Mouse (Mus musculus): ENCODE measurements around the gene Iars2.

Gene Iars2

DNA sequence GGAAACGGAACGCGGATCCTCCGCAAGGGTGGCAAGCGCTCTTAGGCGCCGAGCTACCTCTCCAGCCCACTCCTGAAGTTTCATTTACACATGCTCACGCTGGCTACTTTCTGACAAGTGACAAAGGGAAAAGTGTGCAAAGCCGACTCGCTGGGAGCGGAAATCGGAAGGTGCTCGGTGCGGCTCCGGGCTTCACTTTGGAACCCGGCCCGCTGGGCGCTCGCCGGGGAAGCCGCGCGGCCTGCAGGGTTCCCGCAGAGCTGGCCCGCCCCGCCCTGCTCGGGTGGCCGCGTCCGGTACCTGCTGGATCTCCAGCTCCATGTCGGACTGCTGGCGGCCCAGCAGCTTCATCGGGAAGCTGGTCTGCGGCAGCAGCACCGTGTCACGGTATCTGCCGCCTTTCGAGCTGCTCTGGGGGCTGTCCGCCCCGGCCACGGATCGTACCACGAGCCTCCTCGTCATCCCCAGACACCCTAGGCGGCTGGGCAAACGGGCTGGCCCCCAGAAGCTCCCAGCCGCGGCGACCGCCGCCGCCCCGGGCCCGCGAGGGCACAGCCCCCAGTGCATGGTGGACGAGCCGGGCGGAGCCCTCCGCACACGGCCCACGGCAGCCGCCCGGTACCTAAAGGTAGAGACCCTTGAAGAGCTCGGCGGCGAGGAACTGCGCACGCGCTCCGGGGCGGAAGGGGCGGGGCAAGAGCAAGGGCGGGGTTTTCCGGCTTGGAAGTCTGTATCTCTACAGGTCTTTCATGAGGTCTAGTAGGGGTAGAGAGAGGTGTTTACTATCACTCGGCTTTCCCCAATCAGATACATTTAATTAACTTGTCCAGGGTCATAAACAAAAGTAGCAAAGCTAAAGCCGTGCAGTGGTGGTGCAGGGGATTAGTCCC lies at the start of gene Iars2:
Gene Iars2 (minus strand): TSS at position 676 of the 890 bp plus-strand sequence.
- DNase-seq (ENCODE audit: low read depth) = peak; percentile 94

DNA sequence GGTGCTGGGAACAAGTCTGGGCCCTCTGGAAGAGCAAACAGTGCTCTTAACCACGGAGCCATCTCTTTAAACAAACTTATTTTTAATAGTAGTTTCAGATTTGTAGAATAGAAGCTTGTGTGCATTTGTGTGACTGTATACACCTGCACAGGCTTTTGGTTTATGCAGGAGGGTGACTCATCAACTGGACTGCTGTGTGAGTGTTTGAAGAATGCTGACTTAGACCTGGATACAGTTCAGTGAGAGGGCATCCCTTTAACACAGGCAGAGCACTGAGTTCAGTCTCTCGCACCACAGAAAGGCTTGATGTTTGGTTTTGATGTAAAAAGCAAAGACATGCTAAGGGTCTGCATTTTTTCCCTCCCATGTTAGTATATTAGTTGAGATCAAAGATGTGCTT lies 48.2 kb upstream of the Iars2 start:
- no peak for DNase-seq (ENCODE audit: low read depth)

DNA sequence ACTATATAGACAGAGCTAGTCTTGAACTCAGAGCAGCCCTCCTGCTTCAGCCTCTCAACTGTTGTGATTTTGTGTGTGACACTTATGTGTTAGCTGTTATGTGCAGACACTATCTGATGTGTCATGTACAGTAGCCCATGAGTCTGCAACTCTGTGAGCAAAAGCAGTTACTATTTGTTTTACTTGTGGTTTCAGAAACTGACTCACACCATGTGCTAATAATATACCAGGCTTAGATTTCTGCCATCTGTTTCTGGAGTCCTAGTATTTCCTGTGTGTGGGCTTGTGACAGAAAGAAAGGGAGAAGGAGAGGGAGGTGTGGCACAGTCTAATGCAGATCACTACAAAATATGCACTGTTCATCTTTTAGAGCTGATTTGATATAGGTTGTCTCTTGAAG lies 47.2 kb upstream of the Iars2 start:
- DNase-seq (ENCODE audit: low read depth) = no peak

DNA sequence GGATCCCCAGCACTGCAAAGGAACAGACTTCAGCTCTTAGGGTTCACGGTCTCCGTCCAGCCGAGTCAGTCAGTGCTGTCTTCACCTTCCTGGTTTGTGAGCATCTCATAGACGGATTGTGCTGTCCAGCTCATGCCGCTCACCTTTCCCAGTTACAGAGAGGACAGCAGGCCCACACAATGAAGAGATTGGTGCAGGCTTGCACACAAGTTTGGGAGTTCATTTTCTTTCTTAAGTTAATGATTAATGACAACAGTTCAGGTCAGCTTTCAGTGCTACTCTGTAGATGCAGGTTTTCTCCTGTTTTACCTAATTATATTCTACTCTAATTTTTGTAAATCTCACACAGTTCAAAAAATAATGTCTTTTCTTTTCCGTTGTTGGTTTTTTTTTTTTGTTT lies 40.8 kb upstream of the Iars2 start:
- no peak for DNase-seq (ENCODE audit: low read depth)

DNA sequence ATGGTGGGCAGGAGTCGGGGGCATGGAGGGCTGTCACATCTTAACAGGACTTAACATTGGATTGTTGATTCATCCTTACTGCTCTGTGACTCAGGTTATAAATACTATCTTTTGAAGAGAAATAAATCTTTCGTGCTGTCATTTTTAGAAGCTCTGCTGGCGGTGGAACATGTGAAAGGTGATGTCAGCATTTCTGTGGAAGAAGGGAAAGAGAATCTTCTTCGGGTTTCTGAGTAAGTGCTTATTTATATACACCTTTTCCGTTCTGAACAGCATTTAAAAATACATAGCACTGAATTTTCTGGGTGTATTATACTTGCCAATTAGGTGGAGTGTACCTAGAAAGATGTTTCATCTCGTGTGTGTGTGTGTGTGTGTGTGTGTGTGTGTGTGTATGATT lies 38.2 kb upstream of the Iars2 start:
- no peak for DNase-seq (ENCODE audit: low read depth)

DNA sequence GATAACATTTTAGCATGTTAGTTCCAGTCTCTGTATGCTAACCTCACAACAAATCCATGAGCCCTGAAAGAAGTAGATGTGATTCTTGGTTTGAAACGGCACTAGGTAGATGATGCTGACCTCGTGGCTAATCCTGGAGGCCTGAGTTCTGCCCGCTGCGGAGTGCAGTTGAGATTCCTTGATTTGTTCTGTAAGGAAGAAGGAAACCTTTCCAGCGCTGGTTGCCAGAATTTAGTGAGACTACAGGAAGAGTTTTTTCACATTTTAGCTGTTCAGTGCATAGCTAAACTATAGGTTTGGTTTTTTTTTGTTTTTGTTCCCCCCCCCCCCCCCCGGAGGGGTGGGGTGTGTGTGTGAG lies 35.0 kb upstream of the Iars2 start:
- no peak for DNase-seq (ENCODE audit: low read depth)

DNA sequence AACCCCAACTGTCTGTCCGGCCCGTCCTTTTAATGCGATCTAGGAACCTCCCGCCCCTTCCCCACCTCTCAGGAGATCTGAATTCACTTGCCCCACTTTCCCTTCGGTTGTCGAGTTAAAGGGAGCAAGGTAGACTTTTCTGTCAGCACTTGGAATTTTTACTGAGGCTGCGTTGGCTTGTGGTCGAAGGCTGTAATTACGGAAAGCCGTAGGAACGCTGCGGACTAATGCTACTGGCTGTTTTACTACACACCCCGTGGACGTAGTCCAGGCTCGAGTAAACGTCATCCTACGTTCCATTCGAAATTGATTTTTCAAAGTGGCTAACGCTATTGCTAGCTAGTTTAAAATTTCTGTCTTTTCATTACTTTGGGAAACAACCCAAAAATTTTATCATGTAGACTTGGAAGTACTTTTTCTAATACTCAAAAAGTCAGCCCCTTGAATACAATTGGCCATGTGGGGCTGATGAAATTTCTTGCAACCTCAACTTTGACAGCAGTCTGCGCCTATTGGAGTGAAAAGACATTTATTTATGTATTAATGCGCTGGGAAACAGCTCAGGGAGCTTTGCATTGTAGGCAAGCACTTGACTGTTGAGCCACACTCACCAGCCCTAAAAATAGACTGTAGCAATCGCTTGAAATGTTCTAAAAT lies 34.5 kb upstream of the Iars2 start:
- peak; percentile 79 for DNase-seq (ENCODE audit: low read depth)

DNA sequence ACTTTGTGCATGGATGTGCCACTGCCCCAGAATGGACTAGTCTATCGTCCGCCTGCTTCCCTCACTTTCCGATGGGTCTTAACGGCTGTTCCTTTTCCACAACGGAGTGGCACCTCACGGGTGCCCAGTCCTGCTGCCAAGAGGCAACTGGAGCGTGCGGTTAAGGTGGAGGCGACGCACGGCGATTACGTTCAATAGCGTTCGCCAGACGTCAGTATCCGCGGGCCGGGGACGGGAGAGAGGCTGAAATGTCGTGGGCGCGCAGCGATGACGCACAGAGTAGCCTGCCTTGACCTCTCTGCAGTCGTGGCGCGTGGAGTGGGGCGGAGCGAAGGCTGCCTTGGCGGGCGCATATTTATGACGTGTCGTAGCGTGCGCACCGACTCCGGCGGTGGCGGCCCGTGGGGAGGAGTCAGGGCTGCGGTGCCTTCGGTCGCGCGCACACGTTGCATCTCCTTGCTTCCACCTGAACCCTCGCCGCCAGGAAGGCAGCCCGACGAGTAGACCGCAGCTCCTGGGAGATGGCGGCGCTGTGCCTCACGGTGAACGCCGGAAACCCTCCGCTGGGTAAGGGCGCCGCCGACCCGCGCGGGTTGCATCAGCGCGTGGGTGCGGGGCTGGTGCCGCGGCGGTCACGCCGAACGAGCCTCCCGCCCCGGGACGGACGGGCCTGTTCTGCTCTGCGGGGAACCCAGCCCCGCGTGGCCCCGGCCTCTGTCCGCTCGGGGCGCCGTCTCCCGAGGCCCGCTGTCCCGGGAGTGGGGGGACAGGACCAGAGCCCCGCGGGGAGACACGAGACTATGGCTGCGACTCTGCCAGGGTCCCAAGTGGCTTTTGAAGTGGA lies 33.7 kb upstream of the Iars2 start, which contains the start of gene Eprs:
Gene Eprs (plus strand): TSS at position 368 of the 844 bp plus-strand sequence.
- DNase-seq (ENCODE audit: low read depth) = peak; percentile 99

DNA sequence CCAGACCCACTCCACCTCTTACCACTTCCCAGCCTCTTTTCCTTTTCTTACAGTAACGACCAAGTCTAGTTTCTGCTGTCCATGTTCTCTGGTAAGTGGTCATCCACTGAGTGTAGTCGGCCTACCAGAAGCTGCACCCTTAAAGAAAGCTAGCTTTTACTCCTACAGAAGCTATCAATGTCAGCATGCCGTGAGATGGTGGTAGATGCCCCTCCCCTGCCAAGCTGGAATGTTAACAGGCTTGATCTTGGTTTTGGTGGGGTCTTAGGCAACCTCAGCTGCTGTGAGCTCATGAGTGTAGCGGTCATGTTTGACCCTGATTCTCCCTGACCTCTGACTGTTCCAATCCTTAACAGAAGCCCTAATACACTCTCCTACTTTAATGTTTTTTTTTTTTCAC lies 29.0 kb upstream of the Iars2 start:
- no peak for DNase-seq (ENCODE audit: low read depth)

DNA sequence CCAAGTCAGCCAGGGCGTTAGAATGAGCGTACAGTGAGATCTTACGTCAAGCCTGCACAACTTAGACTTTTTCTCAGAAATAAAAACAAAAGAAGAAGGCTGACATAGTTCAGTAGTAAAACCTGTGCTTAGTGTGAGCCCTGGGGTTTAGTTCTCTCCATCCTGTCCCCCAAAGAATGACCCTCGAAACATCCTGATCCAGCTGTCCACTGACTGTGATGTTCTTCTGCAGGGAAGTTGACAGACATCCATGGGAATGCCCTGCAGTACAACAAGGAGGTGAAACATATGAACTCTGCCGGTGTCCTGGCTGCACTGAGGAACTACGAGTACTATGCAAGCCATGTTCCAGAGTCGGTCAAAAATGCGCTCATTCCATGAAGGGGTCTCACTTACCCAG lies 27.1 kb upstream of the Iars2 start:
- DNase-seq (ENCODE audit: low read depth) = no peak

DNA sequence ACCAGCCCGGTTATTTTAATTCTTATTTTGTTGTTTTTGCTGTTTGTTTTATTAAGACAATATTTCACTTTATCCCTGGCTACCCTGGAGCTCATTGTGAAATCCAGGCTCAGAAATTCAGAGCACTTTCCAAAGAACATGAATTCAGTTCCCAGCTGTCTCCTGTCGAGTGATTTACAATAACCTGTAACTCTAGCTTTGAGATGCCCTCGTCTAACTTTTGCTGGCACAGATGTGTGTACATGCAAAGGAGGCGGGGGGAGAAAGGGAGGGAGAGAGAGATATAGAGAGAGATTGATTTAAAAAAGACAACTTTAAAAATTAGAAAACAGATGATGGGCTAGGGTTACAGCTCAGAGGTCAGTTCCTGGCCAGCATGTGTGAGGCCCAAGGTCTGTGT lies 25.5 kb upstream of the Iars2 start:
- no peak for DNase-seq (ENCODE audit: low read depth)

DNA sequence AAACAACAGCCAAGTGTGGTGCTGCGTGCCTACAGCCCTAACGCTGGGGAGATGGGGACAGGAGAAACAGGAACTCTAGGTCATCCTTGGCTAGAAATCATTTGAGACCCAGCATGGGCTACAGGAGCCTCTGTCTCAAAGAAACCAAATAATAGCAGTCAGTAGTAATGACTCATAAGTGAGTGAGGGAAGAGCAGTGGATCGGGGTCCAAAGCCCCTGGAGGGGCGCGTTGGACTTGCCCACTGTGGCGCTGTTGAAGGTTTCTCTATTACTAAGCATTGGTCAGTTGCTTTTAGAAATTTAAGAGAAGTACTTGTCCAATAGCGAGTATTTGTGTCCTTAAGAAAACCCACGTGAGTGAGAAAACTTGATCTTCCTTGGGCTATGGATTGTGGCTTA lies 24.2 kb upstream of the Iars2 start:
- no peak for DNase-seq (ENCODE audit: low read depth)

DNA sequence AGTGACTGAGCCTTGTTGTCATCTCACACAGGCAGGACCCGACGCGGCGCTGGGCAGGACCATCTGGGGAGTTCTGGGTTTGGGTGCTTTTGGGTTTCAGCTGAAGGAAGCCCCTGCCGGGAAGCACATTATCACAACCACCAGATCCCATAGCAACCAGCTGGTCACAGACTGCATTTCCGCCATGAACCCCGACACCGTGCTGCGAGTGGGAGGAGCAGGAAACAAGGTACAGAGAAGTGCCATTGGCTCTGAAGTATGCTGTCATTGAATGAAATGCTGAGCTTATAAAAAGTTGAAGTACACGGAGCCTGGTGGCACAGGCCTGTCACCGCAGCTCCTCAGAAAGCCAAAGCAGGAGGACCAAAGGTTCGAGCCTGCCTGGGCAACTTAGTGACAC lies 23.0 kb upstream of the Iars2 start:
- peak; percentile 66 for DNase-seq (ENCODE audit: low read depth)

DNA sequence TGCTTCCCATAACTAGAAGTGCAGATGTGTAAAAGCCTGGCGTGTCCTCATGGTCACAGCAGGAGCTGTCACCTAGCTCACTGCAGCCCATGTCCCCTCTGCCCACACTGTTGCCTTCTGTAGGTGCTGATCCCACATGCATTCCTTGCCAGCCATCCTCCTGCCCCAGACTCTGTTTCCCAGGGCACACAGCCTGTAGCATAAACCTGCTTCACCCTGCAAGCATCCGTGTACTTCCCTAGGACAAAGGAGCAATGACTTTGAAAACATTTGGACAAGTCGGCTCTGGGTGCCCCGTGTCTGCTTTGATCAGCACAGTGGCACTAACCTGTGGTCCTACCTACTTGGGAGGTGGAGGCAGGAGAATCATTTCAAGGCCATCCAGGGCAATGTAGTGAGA lies 21.4 kb upstream of the Iars2 start:
- DNase-seq (ENCODE audit: low read depth) = no peak

DNA sequence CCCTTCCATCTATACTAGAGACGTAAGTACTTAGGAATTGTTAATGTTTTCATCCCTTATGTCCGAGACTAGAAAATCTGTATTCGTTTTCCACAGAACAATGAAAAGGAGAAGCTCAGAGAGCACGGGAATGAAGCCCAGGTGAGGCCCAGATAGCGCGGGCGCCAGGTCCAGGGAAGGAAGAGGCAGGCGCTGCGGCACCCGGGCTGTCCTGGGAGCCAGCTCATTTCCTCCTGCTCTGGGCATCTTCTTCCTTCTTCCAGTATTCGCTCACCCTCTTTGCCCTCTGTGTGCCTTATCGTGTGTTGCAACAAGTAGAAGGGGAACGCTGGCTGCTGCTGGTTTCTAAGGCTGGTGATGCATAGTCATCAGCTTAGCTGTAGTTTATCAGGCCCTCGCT lies 20.5 kb upstream of the Iars2 start:
- no peak for DNase-seq (ENCODE audit: low read depth)

DNA sequence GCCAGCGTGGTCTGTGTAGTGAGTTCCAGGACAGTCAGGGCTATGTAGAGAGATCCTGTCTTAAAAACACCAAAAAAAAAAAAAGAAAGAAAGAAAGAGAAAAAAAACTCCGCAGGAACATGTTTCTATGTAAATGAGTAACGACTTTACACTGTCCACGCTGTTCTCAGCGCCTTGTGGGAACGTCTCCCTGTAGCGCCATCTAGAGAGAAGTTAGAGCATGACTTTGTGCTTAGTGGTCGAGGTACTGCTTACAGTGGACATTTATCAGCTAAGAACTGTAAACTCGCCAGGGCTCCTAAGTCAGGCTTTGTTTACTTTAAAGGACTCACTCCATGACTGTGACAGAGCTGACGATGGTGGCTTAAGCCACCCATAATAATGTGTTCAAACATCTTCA lies 17.0 kb upstream of the Iars2 start:
- peak; percentile 32 for DNase-seq (ENCODE audit: low read depth)

DNA sequence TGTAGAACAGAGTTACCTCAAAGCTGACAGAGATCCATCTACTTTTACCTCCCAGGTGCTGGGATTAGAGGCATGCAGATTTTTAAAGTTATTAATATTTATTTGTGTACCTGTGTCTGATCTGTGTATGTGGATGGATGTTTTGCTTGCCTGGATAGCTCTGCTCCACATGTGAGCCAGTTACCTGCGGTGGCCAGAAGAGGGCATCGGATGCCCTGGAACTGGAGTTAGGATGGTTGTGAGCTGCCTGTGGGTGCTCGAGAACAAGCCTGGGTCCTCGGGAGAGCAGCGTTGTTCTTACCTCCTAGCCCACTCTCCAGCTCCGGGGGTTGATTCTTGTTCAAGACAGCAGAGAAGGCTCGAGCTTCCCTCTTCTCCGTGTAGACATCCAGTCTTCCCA lies 14.2 kb upstream of the Iars2 start:
- DNase-seq (ENCODE audit: low read depth) = peak; percentile 20

DNA sequence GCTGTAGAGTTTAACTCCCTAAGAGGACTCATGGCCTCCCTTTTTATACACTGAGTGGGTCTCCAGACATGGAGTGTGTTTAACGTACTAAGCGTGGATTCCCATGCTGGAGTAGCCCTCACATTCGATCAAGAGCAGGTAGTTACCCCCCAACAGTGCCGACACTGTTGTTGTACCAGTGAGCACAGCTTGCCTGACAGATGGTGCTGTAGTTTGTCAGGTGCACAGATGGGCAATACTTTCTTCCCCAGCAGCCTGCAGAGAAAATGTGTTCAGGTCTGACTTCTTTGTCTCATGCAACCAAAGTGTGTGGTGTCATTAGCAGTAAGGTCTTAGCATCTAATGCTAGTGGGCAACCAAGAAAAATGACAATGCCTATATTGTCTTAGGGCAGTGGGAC lies 13.2 kb upstream of the Iars2 start:
- DNase-seq (ENCODE audit: low read depth) = no peak

DNA sequence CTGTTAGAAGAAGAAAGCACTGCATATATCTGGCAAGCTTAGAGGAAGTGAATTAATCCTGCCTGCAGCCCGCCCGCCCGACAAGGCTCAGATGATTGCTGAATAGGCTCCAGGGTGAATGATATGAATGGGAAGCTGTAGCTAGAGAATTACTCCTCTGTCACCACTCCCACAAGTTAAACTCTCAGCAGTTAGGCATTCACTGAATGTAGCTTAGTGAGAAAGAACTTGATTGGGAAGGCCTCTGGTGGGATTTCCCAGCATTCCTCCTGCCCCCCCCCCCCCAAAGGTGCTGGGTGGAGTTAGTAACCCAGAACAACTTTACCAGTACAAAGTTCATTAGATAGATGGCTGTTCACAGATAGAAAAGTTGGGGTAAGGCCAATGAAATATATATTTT lies 7.3 kb upstream of the Iars2 start:
- no peak for DNase-seq (ENCODE audit: low read depth)

DNA sequence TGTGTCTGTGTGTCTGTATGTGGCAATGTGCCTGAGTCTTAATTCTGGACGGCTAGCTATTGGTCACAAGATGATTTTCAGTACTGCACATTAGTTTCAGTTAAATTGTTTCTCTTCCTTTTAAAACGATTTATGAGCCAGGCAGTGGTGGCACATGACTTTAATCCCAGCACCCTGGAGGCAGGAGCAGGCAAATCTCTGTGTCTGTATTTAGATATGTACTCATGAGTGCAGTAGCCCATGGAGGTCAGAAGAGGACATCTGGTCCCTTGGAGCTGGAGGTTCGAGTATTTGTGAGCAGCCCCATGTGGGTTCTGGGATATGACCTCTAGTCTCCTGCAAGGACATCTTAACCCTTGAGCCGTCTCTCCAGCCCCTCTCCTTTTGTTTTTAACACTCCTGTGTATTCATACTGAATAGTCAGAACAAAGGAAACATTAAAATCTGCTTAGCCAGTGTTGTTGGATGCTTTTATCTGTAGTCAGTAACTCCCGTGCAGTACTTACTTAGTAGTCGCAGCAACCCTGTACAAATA lies 6.1 kb upstream of the Iars2 start:
- no peak for DNase-seq (ENCODE audit: low read depth)

DNA sequence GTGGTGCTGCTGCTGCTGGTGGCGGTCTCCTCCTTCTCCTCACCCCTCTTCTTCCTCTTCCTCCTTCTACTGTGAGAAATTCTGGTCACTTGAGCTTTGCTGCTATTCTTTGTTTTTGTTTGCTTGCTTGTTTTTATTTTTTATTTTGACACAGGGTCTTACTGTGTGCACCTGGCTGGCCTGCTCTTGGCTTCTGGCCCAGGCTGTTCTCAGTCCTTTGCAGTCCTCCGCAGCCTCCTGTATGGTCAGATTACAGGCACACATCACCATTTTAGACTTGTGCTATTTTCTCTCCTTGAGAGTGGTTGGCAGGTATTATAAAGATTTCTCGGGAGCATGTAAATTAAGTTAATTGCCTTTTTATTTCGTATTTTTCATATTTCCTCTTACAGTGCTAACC lies 4.9 kb upstream of the Iars2 start:
- DNase-seq (ENCODE audit: low read depth) = no peak

DNA sequence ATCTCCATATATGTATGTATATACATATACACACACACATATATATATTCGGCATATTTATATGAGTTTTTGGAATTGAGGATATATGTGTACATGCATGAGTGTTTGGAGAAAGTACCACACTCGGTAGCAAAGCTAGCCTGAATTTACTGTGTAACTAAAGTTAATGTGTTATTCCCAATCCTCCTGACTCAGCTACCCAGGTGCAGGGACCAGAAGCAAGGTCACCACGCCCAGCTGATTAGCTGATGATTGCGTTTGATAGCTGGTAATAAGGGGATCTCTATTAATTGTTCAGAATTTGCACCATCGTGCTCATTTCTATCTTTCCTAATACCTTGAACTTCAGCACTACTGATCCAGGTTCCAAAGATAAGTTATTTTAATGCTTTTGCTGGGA lies 4.5 kb upstream of the Iars2 start:
- no peak for DNase-seq (ENCODE audit: low read depth)
